Comparison of ENCODE assay signal across 22 mouse cellular contexts in the genomic region with DNA sequence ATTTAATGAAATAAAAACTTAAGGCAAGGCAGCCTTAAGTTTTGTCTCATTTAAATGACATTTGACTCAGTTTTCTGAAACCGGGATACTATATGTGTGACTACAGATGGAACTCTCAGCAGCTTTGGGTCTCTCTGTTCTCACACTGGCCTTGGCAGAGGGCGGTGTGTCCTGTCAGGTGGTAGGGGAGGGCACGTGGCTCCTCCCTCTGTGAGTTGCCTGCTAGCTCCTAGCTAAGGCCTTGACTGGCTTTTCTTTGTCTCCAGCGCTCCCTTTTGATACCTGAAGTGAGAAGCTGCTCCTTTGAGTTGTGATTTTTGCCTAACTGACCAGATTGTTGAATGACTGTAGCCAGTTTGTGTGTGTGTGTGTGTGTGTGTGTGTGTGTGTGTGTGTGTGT.
DNase-seq lines count a peak whose midpoint lies in the region; TF ChIP-seq lines count a peak whose summit lies in the region.
"Had no signal": no experiment of that assay in that cellular context is flagged by ENCODE, and none has a peak within 500 bp of the region (broad histone marks: within the 10 kb centered on the region; RNA-seq: fewer than 3 reads in every experiment).

No protein-coding gene starts in this region.

- no peaks in the 10 kb centered on the region for H3K9me3 ChIP-seq in ES-Bruce4 (replicated peaks; ENCODE audit: control insufficient read depth, insufficient read depth, low read length, poor library complexity, severe bottlenecking)
- H3K9me3 ChIP-seq: embryonic facial prominence, embryonic 12.5 days; embryonic facial prominence, embryonic 15.5 days; forebrain, embryonic 12.5 days; forebrain, embryonic 15.5 days; heart, embryonic 12.5 days; heart, embryonic 15.5 days had no signal

- no peak overlapping the region for H3K9ac ChIP-seq in ES-Bruce4 (ENCODE audit: low read depth, poor library complexity, severe bottlenecking)
- H3K9ac ChIP-seq: embryonic facial prominence, embryonic 12.5 days; embryonic facial prominence, embryonic 15.5 days; forebrain, embryonic 12.5 days; forebrain, embryonic 15.5 days; heart, embryonic 12.5 days; heart, embryonic 15.5 days; hindbrain, embryonic 14.5 days had no signal

- no peak for TF ChIP-seq CTCF in ES-Bruce4 (IDR thresholded peaks at IDR 0.05; ENCODE audit: low read depth, low read length)

- intact Hi-C loops in heart, postnatal 36 days (cut with DNase I) = no loop called here

- H3K4me3 ChIP-seq in ES-Bruce4 (ENCODE audit: low read depth, low read length) = no peak overlapping the region
- H3K4me3 ChIP-seq: embryonic facial prominence, embryonic 12.5 days; embryonic facial prominence, embryonic 15.5 days; erythroblast, embryonic 14.5 days; forebrain, embryonic 12.5 days; forebrain, embryonic 15.5 days; heart, embryonic 12.5 days; heart, embryonic 15.5 days had no signal

- TF ChIP-seq POLR2A in ES-Bruce4 (IDR thresholded peaks at IDR 0.05; ENCODE audit: insufficient read depth, low read length) = no peak

- peak; percentile 66 for DNase-seq in heart, adult 11 months
- DNase-seq in heart, postnatal 36 days = no peak
- peak; percentile 83 for DNase-seq in ES-CJ7 (ENCODE audit: low read depth, low spot score)
- peak; percentile 69 for DNase-seq in ZHBTc4 (ENCODE audit: low read depth, low spot score)
- DNase-seq in frontal cortex, adult 2 months (ENCODE audit: extremely low spot score in 1 of 2, low spot score in 1 of 2) = no peak
- DNase-seq: adrenal gland, postnatal 10 days; cerebellum, adult 2 months; gastrocnemius, postnatal 14 days; heart, adult 18-20 months; heart, postnatal 10 days; heart, postnatal 4 days; kidney, adult 18-20 months had no signal

- no peaks in the 10 kb centered on the region for H3K36me3 ChIP-seq in ES-Bruce4 (ENCODE audit: control insufficient read depth, insufficient read depth, low read length, poor library complexity, severe bottlenecking)
- H3K36me3 ChIP-seq: embryonic facial prominence, embryonic 12.5 days; embryonic facial prominence, embryonic 15.5 days; forebrain, embryonic 12.5 days; forebrain, embryonic 15.5 days; heart, embryonic 12.5 days; heart, embryonic 15.5 days had no signal

- H3K4me1 ChIP-seq in ES-Bruce4 (ENCODE audit: control insufficient read depth, insufficient read depth, low read length) = peaks cover 2% of the 10 kb centered on the region
- H3K4me1 ChIP-seq: embryonic facial prominence, embryonic 12.5 days; embryonic facial prominence, embryonic 15.5 days; heart, embryonic 15.5 days had no signal

- H3K27ac ChIP-seq in ES-Bruce4 (ENCODE audit: insufficient read depth, low read length) = peak overlapping the region; percentile 94
- H3K27ac ChIP-seq: embryonic facial prominence, embryonic 12.5 days; embryonic facial prominence, embryonic 15.5 days; forebrain, embryonic 12.5 days; forebrain, embryonic 15.5 days; heart, embryonic 15.5 days; hindbrain, embryonic 14.5 days; hindbrain, postnatal 0 days had no signal

- no peaks in the 10 kb centered on the region for H3K27me3 ChIP-seq in ES-Bruce4 (ENCODE audit: control insufficient read depth, insufficient read depth, low read length, poor library complexity, severe bottlenecking)
- H3K27me3 ChIP-seq: embryonic facial prominence, embryonic 12.5 days; embryonic facial prominence, embryonic 15.5 days; forebrain, embryonic 12.5 days; forebrain, embryonic 15.5 days; heart, embryonic 12.5 days; heart, embryonic 15.5 days had no signal

- peak; percentile 65; the same call in 1 of the 2 replicates for TF ChIP-seq EP300 in ES-Bruce4 (IDR thresholded peaks at IDR 0.05; ENCODE audit: insufficient read depth, low read depth, low read length)

Comparison
In these comparisons a context has a peak if more than half of its experiments do, and no peak if none do; other contexts are left out.
1. DNase-seq: peak in heart, adult 11 months (single experiment), ES-CJ7 (single experiment) and ZHBTc4 (single experiment); none in heart, postnatal 36 days (0 of 2) and frontal cortex, adult 2 months (0 of 2).